Mouse (Mus musculus): ENCODE data around the gene Capn2.

Gene Capn2

GRCm38 (mm10) chr1:182501815-182502405 is 15.5 kb downstream of the Capn2 start:
- ATAC-seq (ENCODE audit: low TSS enrichment) = no peak

- ATAC-seq (ENCODE audit: low TSS enrichment) = no peak
Observed at GRCm38 (mm10) chr1:182500843-182501242, 16.6 kb downstream of the Capn2 start.

GRCm38 (mm10) chr1:182500224-182500623 is 17.2 kb downstream of the Capn2 start:
- ATAC-seq (ENCODE audit: low TSS enrichment) = no peak

- no peak for ATAC-seq (ENCODE audit: low TSS enrichment)
Observed at GRCm38 (mm10) chr1:182499443-182500089, 17.8 kb downstream of the Capn2 start.

- no peak for ATAC-seq (ENCODE audit: low TSS enrichment)
Observed at GRCm38 (mm10) chr1:182497736-182498135, 19.7 kb downstream of the Capn2 start.

- no peak for ATAC-seq (ENCODE audit: low TSS enrichment)
Observed at GRCm38 (mm10) chr1:182496685-182497084, 20.7 kb downstream of the Capn2 start.

- ATAC-seq (ENCODE audit: low TSS enrichment) = no peak
Observed at GRCm38 (mm10) chr1:182494285-182495145, 22.9 kb downstream of the Capn2 start.

- ATAC-seq (ENCODE audit: low TSS enrichment) = peak; percentile 41
Observed at GRCm38 (mm10) chr1:182491839-182492238, 25.6 kb downstream of the Capn2 start.

GRCm38 (mm10) chr1:182490568-182490967 is 26.8 kb downstream of the Capn2 start:
- ATAC-seq (ENCODE audit: low TSS enrichment) = no peak

GRCm38 (mm10) chr1:182489803-182490452 is 27.5 kb downstream of the Capn2 start:
- ATAC-seq (ENCODE audit: low TSS enrichment) = peak; percentile 94

- ATAC-seq (ENCODE audit: low TSS enrichment) = no peak
Observed at GRCm38 (mm10) chr1:182488503-182488902, 28.9 kb downstream of the Capn2 start.

- ATAC-seq (ENCODE audit: low TSS enrichment) = peak; percentile 51
Observed at GRCm38 (mm10) chr1:182483910-182484274, 33.5 kb downstream of the Capn2 start.

GRCm38 (mm10) chr1:182482991-182483909 is 34.2 kb downstream of the Capn2 start:
- peak; percentile 42 for ATAC-seq (ENCODE audit: low TSS enrichment)

GRCm38 (mm10) chr1:182481646-182482295 is 35.6 kb downstream of the Capn2 start:
- ATAC-seq (ENCODE audit: low TSS enrichment) = no peak

- no peak for ATAC-seq (ENCODE audit: low TSS enrichment)
Observed at GRCm38 (mm10) chr1:182481138-182481537, 36.3 kb downstream of the Capn2 start.

GRCm38 (mm10) chr1:182478935-182479334 is 38.5 kb downstream of the Capn2 start:
- no peak for ATAC-seq (ENCODE audit: low TSS enrichment)

- ATAC-seq (ENCODE audit: low TSS enrichment) = peak; percentile 85
Observed at GRCm38 (mm10) chr1:182475005-182475796, 42.2 kb downstream of the Capn2 start.

GRCm38 (mm10) chr1:182465978-182466377 is 51.4 kb downstream of the Capn2 start:
- no peak for ATAC-seq (ENCODE audit: low TSS enrichment)

GRCm38 (mm10) chr1:182465309-182465708 is 52.1 kb downstream of the Capn2 start:
- no peak for ATAC-seq (ENCODE audit: low TSS enrichment)

- no peak for ATAC-seq (ENCODE audit: low TSS enrichment)
Observed at GRCm38 (mm10) chr1:182461813-182462212, 55.6 kb downstream of the Capn2 start.

All from frontal cortex, adult (tissue).